Mouse (Mus musculus) hindlimb bud, embryonic 11.5 days (tissue): ENCODE measurements around the gene Gm28230.

Source experiments
- DNase-seq: peaks from one replicate; pipeline ENCODE4 v3.0.0-alpha.2; 2012; ENCODE audit warnings: low read depth, low spot score; ENCODE audit errors: extremely low spot score

Gm28230 gene

GRCm38 (mm10) chr2:74726551-74726950 is at the start of gene Gm28230:
Gm28230 (plus strand) TSS chr2:74726728.
- DNase-seq: no peak

GRCm38 (mm10) chr2:74677106-74677505 is 49.4 kb upstream of the Gm28230 start:
- DNase-seq: no peak

GRCm38 (mm10) chr2:74678891-74679595 is 47.5 kb upstream of the Gm28230 start, which contains the start of gene Hoxd11:
Hoxd11 (plus strand) TSS chr2:74679557.
- DNase-seq: no peak

GRCm38 (mm10) chr2:74679596-74679971 is 46.9 kb upstream of the Gm28230 start:
- DNase-seq: no peak

- no peak for DNase-seq
These were observed 46.5 kb upstream of the Gm28230 start for GRCm38 (mm10) chr2:74679980-74680379.

GRCm38 (mm10) chr2:74680561-74681398 is 45.7 kb upstream of the Gm28230 start:
- no peak for DNase-seq

- no peak for DNase-seq
These were observed 44.7 kb upstream of the Gm28230 start for GRCm38 (mm10) chr2:74681594-74682531.

GRCm38 (mm10) chr2:74682796-74683195 is 43.7 kb upstream of the Gm28230 start:
- DNase-seq: no peak

GRCm38 (mm10) chr2:74683471-74683951 is 43.0 kb upstream of the Gm28230 start:
- DNase-seq: no peak

GRCm38 (mm10) chr2:74684106-74684505 is 42.4 kb upstream of the Gm28230 start:
- no peak for DNase-seq

GRCm38 (mm10) chr2:74685059-74685603 is 41.4 kb upstream of the Gm28230 start:
- DNase-seq: no peak

- no peak for DNase-seq
These were observed 40.1 kb upstream of the Gm28230 start for GRCm38 (mm10) chr2:74686301-74686987.

- no peak for DNase-seq
These were observed 39.4 kb upstream of the Gm28230 start for GRCm38 (mm10) chr2:74686988-74687697.

- DNase-seq: no peak
These were observed 38.6 kb upstream of the Gm28230 start for GRCm38 (mm10) chr2:74687698-74688555.

- no peak for DNase-seq
These were observed 37.5 kb upstream of the Gm28230 start for GRCm38 (mm10) chr2:74688795-74689573.

GRCm38 (mm10) chr2:74689574-74690337 is 36.8 kb upstream of the Gm28230 start:
- DNase-seq: no peak

GRCm38 (mm10) chr2:74690338-74690716 is 36.2 kb upstream of the Gm28230 start:
- no peak for DNase-seq
